Mouse (Mus musculus) erythroblast, embryonic 14.5 days (primary cell): Measurements from ENCODE around the gene Map4.

Experiments
- GATA1 ChIP-seq: IDR thresholded peaks from 2 replicates; pipeline ENCODE4 v1.6.1; 2012; ENCODE audit warnings: low read length, inconsistent platforms, mixed read lengths
- TAL1 ChIP-seq: IDR thresholded peaks from 3 replicates; pipeline ENCODE4 v1.6.1; 2012; ENCODE audit warnings: low read length, inconsistent platforms, mixed read lengths

GRCm38 (mm10) chr9:110054080-110054421, 122.8 kb downstream of the Map4 start:
- TF ChIP-seq GATA1 (no peak), TAL1 (no peak)
